Mouse (Mus musculus): ENCODE results near the gene Dcn. TPM values are rescaled to one million over a fixed set of nuclear protein-coding genes. Genes with fewer than 3 reads are reported as not detected.

Gene Dcn
- polyA plus RNA-seq, 1 experiment = 20.2 TPM

DNA sequence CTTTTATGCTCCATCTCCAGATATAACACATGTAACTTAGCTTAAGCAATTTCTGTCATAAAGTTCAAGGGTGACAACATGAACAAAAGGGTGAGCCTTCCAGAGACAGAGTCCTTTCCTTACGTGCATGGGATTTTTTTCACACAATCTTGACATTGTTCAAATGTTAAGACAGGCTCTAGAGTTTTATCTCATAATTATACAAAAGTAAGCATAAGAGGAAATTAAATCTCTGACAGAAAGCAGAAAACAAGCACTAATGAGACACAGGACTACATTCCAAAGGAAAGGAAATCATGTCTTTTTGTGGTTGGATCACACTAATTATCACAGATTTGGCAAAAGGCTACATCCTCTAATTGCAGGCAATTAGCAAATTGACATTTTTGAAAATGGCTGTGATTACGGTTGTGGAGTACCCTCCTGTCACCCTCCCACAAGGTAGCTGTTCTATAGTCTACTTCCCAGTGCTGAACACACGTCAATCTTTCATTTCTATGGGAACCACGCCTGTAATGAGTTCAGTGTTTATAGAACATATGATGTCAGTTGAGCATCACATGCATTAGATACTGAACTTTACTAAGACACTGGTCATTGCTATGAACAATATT, 13.1 kb downstream of the Dcn start:
- TF ChIP-seq CTCF (IDR thresholded peaks at IDR 0.05; ENCODE audit: borderline replicate concordance, insufficient read depth, low read depth, low read length) = no peak
- Histone ChIP-seq H3K4me1 (ENCODE audit: control insufficient read depth, insufficient read depth, low read length) (no peaks in the 10 kb centered on the region), H3K27ac (ENCODE audit: insufficient read depth, low read length) (no peak overlapping the region), H3K4me3 (replicated peaks; ENCODE audit: insufficient read depth, low read depth, low read length) (no peak overlapping the region), H3K27me3 (ENCODE audit: control insufficient read depth, insufficient read depth, low read length) (no peaks in the 10 kb centered on the region)
- no peak for DNase-seq
- WGBS = 67% methylated on average over 4 of the region's 4 CpGs

DNA sequence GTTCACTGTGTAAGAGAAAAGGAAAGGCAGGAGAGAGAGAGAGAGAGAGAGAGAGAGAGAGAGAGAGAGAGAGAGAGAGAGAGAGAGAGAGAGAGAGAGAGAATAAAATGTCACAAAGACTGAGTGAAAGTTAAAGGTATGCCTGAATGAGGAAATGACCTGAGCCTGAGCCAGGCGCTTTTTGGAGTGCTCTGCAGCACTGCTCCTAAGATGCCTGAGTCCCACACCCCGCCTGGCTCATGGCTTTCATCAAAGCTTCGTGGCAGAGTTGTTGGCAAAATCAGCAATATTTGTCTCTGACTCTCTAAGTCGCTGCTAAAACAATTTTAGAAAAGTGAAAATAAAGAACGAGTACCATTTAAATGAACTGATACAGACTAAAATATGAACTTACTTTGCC, 18.2 kb downstream of the Dcn start:
- Histone ChIP-seq H3K27ac (ENCODE audit: insufficient read depth, low read length) (no peak overlapping the region), H3K4me1 (ENCODE audit: control insufficient read depth, insufficient read depth, low read length) (no peaks in the 10 kb centered on the region), H3K27me3 (ENCODE audit: control insufficient read depth, insufficient read depth, low read length) (no peaks in the 10 kb centered on the region), H3K4me3 (replicated peaks; ENCODE audit: insufficient read depth, low read depth, low read length) (no peak overlapping the region)
- WGBS = 54% methylated on average over 5 of the region's 5 CpGs
- TF ChIP-seq CTCF (IDR thresholded peaks at IDR 0.05; ENCODE audit: borderline replicate concordance, insufficient read depth, low read depth, low read length) (no peak), POLR2A (IDR thresholded peaks at IDR 0.05; ENCODE audit: borderline replicate concordance, insufficient read depth, low read length) (no peak)
- no peak for DNase-seq

DNA sequence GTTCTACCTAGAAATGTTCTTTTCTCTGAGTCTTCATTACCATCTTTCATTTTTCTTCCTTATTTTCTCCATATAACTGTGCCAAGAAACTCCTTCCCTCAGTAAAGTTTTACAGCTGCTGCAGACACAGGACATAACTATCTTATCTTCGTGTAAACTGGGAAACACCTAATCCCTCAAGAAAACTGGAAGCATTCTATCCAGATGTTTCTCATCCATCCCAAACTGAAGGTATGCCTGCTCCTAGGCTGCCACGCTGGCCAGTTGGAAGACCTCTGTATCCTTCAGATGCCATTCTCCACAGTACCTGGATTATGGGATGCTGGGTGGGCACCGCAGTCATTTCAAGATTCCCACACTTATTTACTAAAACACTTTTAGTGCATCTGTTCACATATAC, 44.0 kb downstream of the Dcn start:
- Histone ChIP-seq H3K4me3 (replicated peaks; ENCODE audit: insufficient read depth, low read depth, low read length) (no peak overlapping the region), H3K4me1 (ENCODE audit: control insufficient read depth, insufficient read depth, low read length) (no peaks in the 10 kb centered on the region), H3K27me3 (ENCODE audit: control insufficient read depth, insufficient read depth, low read length) (no peaks in the 10 kb centered on the region), H3K27ac (ENCODE audit: insufficient read depth, low read length) (no peak overlapping the region)
- 92% methylated on average over 3 of the region's 3 CpGs for WGBS
- DNase-seq = no peak
- TF ChIP-seq CTCF (IDR thresholded peaks at IDR 0.05; ENCODE audit: borderline replicate concordance, insufficient read depth, low read depth, low read length) = no peak
- TF ChIP-seq POLR2A (IDR thresholded peaks at IDR 0.05; ENCODE audit: borderline replicate concordance, insufficient read depth, low read length) = no peak

DNA sequence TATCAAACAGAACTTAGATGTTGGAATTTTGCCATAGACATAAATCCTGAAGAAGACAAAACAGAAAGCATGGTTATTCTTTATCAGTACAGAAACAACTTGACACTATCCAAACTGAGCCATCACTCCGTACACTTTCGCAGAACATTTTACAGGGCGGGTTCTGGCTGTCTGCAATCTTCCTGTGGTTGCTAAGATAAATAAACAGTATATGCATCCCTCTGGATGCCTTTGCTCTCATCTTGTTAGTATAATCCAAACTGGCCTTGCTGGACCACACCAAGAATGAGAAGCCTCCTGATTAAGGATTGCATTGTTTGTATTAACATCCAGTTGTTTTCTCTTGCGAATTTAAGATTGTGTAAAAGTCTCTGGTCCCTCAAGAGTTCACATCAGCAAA, 56.3 kb downstream of the Dcn start:
- DNase-seq = no peak
- WGBS = 95% methylated on average over 4 of the region's 4 CpGs
- Histone ChIP-seq H3K4me1 (ENCODE audit: control insufficient read depth, insufficient read depth, low read length) (no peaks in the 10 kb centered on the region), H3K27ac (ENCODE audit: insufficient read depth, low read length) (no peak overlapping the region), H3K27me3 (ENCODE audit: control insufficient read depth, insufficient read depth, low read length) (no peaks in the 10 kb centered on the region), H3K4me3 (replicated peaks; ENCODE audit: insufficient read depth, low read depth, low read length) (no peak overlapping the region)
- TF ChIP-seq CTCF (IDR thresholded peaks at IDR 0.05; ENCODE audit: borderline replicate concordance, insufficient read depth, low read depth, low read length) = no peak
- TF ChIP-seq POLR2A (IDR thresholded peaks at IDR 0.05; ENCODE audit: borderline replicate concordance, insufficient read depth, low read length) = no peak

DNA sequence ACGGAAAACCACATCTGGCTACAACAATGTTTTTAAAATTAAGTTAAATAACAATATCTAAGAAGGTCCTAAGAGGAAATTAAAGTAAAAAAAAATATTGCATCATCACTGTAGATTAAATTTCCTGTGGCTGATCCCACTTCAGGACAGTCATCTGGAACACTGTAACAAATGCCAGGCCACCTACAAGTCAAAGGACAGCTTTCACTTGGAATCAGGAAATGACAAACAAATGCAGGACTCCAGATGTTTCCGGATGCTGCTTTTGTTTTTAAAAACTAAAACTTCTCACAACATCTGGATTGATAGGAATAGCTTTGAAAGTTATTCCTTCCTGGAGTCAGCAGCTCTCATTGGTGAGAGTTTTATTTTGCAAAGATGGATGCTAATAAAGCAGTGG, 57.5 kb downstream of the Dcn start:
- H3K27ac ChIP-seq (ENCODE audit: insufficient read depth, low read length) = no peak overlapping the region
- no peaks in the 10 kb centered on the region for H3K4me1 ChIP-seq (ENCODE audit: control insufficient read depth, insufficient read depth, low read length)
- DNase-seq = no peak
- WGBS = 91% methylated on average over 2 of the region's 2 CpGs
- no peak overlapping the region for H3K4me3 ChIP-seq (replicated peaks; ENCODE audit: insufficient read depth, low read depth, low read length)
- no peaks in the 10 kb centered on the region for H3K27me3 ChIP-seq (ENCODE audit: control insufficient read depth, insufficient read depth, low read length)
- TF ChIP-seq CTCF (IDR thresholded peaks at IDR 0.05; ENCODE audit: borderline replicate concordance, insufficient read depth, low read depth, low read length) (no peak), POLR2A (IDR thresholded peaks at IDR 0.05; ENCODE audit: borderline replicate concordance, insufficient read depth, low read length) (no peak)

DNA sequence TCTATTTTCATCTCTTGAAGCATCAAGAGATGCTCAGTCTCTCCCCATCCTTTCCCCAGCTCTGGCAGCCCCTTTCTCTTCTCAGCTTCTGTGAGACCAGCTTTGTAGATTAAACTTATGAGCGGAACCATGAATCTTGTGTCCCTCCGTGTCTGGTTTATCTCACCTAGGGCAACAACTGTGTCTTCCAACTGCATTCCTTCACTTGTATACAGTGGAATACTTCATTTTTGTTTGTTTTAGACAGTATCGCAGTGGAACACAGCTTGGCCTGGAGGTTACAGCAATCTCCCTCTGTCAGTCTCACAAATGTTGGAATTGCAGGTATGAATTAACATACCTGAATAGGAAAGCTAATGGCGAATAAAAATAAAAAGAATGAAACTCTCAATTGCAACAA, 58.8 kb downstream of the Dcn start:
- no peaks in the 10 kb centered on the region for H3K4me1 ChIP-seq (ENCODE audit: control insufficient read depth, insufficient read depth, low read length)
- TF ChIP-seq CTCF (IDR thresholded peaks at IDR 0.05; ENCODE audit: borderline replicate concordance, insufficient read depth, low read depth, low read length) (no peak), POLR2A (IDR thresholded peaks at IDR 0.05; ENCODE audit: borderline replicate concordance, insufficient read depth, low read length) (no peak)
- H3K27ac ChIP-seq (ENCODE audit: insufficient read depth, low read length) = no peak overlapping the region
- DNase-seq = no peak
- no peaks in the 10 kb centered on the region for H3K27me3 ChIP-seq (ENCODE audit: control insufficient read depth, insufficient read depth, low read length)
- 93% methylated on average over 4 of the region's 4 CpGs for WGBS
- H3K4me3 ChIP-seq (replicated peaks; ENCODE audit: insufficient read depth, low read depth, low read length) = no peak overlapping the region

DNA sequence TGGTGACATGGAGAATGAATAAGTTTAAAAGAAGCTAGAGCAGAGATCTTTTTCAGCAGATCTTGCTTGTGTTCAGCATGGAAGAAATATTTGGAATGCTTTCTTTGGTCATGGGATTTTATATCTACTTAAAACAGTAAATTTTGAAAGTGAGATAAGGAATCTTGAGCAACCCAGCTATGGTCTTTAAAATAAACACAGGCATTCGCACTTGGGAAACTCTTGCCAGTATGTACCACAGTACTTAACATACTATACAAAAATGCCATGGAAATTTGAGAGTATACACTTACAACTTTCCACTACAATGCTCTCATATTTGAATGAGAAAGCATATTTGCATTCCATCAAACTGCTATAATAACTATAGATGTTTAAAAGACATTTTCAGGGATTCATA, 68.3 kb downstream of the Dcn start:
- TF ChIP-seq CTCF (IDR thresholded peaks at IDR 0.05; ENCODE audit: borderline replicate concordance, insufficient read depth, low read depth, low read length) (no peak), POLR2A (IDR thresholded peaks at IDR 0.05; ENCODE audit: borderline replicate concordance, insufficient read depth, low read length) (no peak)
- Histone ChIP-seq H3K4me3 (replicated peaks; ENCODE audit: insufficient read depth, low read depth, low read length) (no peak overlapping the region), H3K27ac (ENCODE audit: insufficient read depth, low read length) (no peak overlapping the region), H3K27me3 (ENCODE audit: control insufficient read depth, insufficient read depth, low read length) (no peaks in the 10 kb centered on the region), H3K4me1 (ENCODE audit: control insufficient read depth, insufficient read depth, low read length) (no peaks in the 10 kb centered on the region)
- WGBS = 84% methylated on average over 1 of the region's 1 CpGs
- no peak for DNase-seq

DNA sequence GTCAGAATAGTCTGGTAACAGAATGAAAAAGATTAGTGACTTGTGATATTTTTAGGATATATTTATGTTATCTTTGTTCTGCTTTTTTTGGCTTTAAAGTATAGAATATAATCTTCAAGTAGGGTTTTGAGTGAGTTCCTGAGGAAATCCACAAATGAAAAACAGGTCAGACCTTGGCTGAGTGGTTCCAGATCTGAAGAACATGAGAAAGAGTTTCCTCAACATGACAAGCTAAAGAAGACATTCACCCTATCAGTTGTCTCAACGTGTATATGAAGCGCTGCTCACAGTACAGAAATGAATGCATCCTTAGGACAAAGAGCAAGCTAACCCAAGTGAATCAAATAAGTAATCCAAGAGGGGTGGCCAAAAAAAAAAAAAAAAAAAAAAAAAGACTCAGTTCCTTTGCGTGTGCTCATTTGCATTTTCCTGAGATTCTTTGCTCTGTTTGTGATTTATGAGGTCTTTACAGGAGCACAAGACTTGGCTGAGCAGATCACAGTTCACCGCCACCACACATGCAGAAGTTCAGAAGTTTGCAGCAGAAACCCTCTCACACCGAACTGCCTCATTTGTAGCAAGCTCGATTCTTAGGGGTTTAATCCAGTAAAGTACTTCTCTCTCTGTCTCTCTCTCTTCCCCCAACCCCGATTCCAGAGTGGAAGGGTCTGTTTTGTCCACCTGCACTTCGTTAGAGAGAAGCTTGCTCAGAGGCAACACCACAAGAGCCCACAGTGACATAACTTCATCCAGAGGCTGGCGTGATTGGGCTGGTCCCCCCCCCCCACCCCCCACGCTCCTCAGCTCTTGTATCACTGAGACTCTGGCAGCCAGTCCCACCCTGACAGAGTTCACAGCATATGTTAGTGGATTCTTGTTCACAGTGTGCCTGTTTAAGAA, 85.8 kb downstream of the Dcn start, which contains the start of gene Lum:
TSS of gene Lum (plus strand) at position 172 of the 900 bp plus-strand sequence.
- DNase-seq = no peak
- H3K27me3 ChIP-seq (ENCODE audit: control insufficient read depth, insufficient read depth, low read length) = no peaks in the 10 kb centered on the region
- no peak within 1 kb of the TSS for H3K27ac ChIP-seq (ENCODE audit: insufficient read depth, low read length)
- no peaks in the 10 kb centered on the region for H3K4me1 ChIP-seq (ENCODE audit: control insufficient read depth, insufficient read depth, low read length)
- WGBS = 42% methylated on average over 10 of the region's 10 CpGs
- H3K4me3 ChIP-seq (replicated peaks; ENCODE audit: insufficient read depth, low read depth, low read length) = no peak within 1 kb of the TSS
- TF ChIP-seq CTCF (IDR thresholded peaks at IDR 0.05; ENCODE audit: borderline replicate concordance, insufficient read depth, low read depth, low read length) (no peak), POLR2A (IDR thresholded peaks at IDR 0.05; ENCODE audit: borderline replicate concordance, insufficient read depth, low read length) (no peak)

All from cerebellum, adult 2 months (tissue).